Mouse (Mus musculus) ES-E14 (cell line): ENCODE results near the gene C530008M17Rik. TPM values are rescaled to one million over a fixed set of nuclear protein-coding genes. Genes with fewer than 3 reads are reported as not detected.

Experiments used
- DNase-seq: peaks from one replicate; pipeline ENCODE4 v3.0.0-alpha.2; 2013; ENCODE audit warnings: low read depth, low spot score
- H3K27ac ChIP-seq: 2 replicates; pipeline ENCODE4 v1.5.1; 2012; ENCODE audit warnings: low read depth, mild to moderate bottlenecking, low read length, moderate library complexity, mixed read lengths; ENCODE audit not compliant: poor library complexity, insufficient read depth, severe bottlenecking
- H3K36me3 ChIP-seq: 2 replicates; pipeline ENCODE4 v1.6.1; 2012; ENCODE audit warnings: mild to moderate bottlenecking, low read length, moderate library complexity, mixed read lengths; ENCODE audit not compliant: control insufficient read depth, poor library complexity, insufficient read depth, severe bottlenecking
- H3K4me1 ChIP-seq, 2 experiments: fragments of 150-350 bp in 1 of 2; sonication (generic) in 1 of 2; 2 replicates each; pipeline ENCODE4 v1.6.1; 2012; ENCODE audit warnings: low read length in 2 of 2, mild to moderate bottlenecking in 1 of 2, mixed read lengths in 1 of 2; ENCODE audit not compliant: control insufficient read depth in 2 of 2, insufficient read depth in 2 of 2, poor library complexity in 1 of 2
- H3K4me3 ChIP-seq, 2 experiments: fragments of 150-350 bp in 1 of 2; sonication (generic) in 1 of 2; 2 replicates each; pipeline ENCODE4 v1.5.1; 2012; ENCODE audit warnings: low read length in 2 of 2, low read depth in 1 of 2, mild to moderate bottlenecking in 1 of 2, mixed read lengths in 1 of 2; ENCODE audit not compliant: insufficient read depth in 1 of 2, poor library complexity in 1 of 2, severe bottlenecking in 1 of 2
- H3K9ac ChIP-seq: 2 replicates; pipeline ENCODE4 v1.6.1; 2012; ENCODE audit warnings: low read depth, mild to moderate bottlenecking, low read length, mixed read lengths; ENCODE audit not compliant: poor library complexity, insufficient read depth, severe bottlenecking
- H3K9me3 ChIP-seq: fragments of 150-350 bp; sonication (generic); 2 replicates; pipeline ENCODE4 v1.6.1; 2012; ENCODE audit warnings: low read depth, mild to moderate bottlenecking, low read length; ENCODE audit not compliant: control insufficient read depth, insufficient read depth
- CHD2 ChIP-seq: IDR thresholded peaks from 2 replicates; pipeline ENCODE4 v1.6.1; 2014; ENCODE audit warnings: mild to moderate bottlenecking, low read depth, low read length, inconsistent platforms
- HCFC1 ChIP-seq: IDR thresholded peaks from 2 replicates; pipeline ENCODE4 v1.6.1; 2012; ENCODE audit warnings: low read length, inconsistent platforms, borderline replicate concordance; ENCODE audit not compliant: insufficient read depth
- MAFK ChIP-seq: IDR thresholded peaks from 2 replicates; pipeline ENCODE4 v1.6.1; 2014; ENCODE audit warnings: mild to moderate bottlenecking, low read depth, low read length, inconsistent platforms; ENCODE audit not compliant: insufficient read depth
- ZC3H11A ChIP-seq: IDR thresholded peaks from 2 replicates; pipeline ENCODE4 v1.6.1; 2012; ENCODE audit warnings: low read depth, mild to moderate bottlenecking, inconsistent platforms, low read length, borderline replicate concordance
- ZNF384 ChIP-seq: IDR thresholded peaks from 2 replicates; pipeline ENCODE4 v1.6.1; 2012; ENCODE audit warnings: low read depth, low read length, inconsistent platforms
- in situ Hi-C, 2 experiments: fragments of 600-800 bp; cut with MboI; formaldehyde crosslinking; loops; one replicate each; pipeline ENCODE4 v1.15.1; 2025; ENCODE audit warnings: low sequenced_read_pairs in 2 of 2, inconsistent platforms in 1 of 2; ENCODE audit not compliant: unreplicated experiment in 2 of 2
- total RNA-seq: library from RNA; depleted of rRNA; stranded (reverse); fragments of 300-350 nt; gene quantifications from 2 replicates; pipeline ENCODE4 v1.2.3, GENCODE M21; 2012

C530008M17Rik gene
- total RNA-seq, 1 experiment: 1.1 TPM

DNA sequence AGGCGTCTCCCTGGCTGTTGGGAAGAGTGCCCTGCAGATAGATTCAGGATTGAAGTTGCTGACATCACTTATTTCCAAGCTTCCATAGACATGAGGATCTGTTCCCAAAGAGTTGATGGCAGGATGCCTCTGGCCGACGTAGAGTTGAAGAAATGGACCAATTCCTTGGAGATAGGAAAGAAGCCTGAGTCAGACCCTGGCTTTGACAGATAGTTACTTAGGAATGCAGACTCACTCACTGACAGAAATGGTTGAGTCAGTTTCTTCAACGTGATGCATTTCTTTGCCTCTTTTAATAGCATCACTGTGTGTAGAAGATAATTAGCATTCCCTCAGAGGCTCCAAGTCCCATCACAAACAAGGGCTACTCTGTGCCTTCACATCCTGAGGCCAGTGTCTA lies 14.2 kb upstream of the C530008M17Rik start:
- no peaks in the 10 kb centered on the region for H3K9me3 ChIP-seq
- peaks cover 11% of the 10 kb centered on the region; the same call in 1 of the 2 replicates for H3K36me3 ChIP-seq
- H3K4me1 ChIP-seq: no peaks in the 10 kb centered on the region
- H3K27ac ChIP-seq: no peak overlapping the region
- H3K9ac ChIP-seq: no peak overlapping the region
- no peak for TF ChIP-seq MAFK
- TF ChIP-seq HCFC1: no peak
- no peak for TF ChIP-seq ZNF384
- TF ChIP-seq ZC3H11A: no peak
- TF ChIP-seq CHD2: no peak
- DNase-seq: no peak
- H3K4me3 ChIP-seq: no peak overlapping the region
- in situ Hi-C loops: no loop called here

DNA sequence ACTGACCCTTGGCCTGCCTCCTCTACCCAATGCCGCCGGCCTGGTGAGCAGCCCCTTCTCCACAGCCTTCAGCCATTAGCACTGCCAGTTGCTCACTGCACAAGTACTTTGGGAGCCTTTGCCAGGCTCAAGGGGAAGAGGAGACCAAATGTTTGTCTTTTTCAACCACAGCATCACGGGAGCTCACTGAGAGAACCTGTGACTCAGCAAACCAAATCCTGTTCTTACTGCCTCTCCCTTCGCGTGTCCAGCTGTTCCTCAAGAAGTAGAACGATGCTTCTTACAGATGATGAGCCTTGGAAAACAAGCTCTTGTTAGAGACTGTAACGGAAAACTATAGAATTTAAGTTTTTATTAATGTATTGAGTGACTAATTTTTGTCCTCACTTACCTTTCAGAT lies 12.1 kb upstream of the C530008M17Rik start:
- H3K36me3 ChIP-seq: peaks cover 8% of the 10 kb centered on the region; the same call in 1 of the 2 replicates
- no peaks in the 10 kb centered on the region for H3K4me1 ChIP-seq
- H3K9me3 ChIP-seq: no peaks in the 10 kb centered on the region
- in situ Hi-C loops: no loop called here
- no peak for TF ChIP-seq HCFC1
- H3K4me3 ChIP-seq: no peak overlapping the region
- no peak for DNase-seq
- H3K27ac ChIP-seq: no peak overlapping the region
- H3K9ac ChIP-seq: no peak overlapping the region

DNA sequence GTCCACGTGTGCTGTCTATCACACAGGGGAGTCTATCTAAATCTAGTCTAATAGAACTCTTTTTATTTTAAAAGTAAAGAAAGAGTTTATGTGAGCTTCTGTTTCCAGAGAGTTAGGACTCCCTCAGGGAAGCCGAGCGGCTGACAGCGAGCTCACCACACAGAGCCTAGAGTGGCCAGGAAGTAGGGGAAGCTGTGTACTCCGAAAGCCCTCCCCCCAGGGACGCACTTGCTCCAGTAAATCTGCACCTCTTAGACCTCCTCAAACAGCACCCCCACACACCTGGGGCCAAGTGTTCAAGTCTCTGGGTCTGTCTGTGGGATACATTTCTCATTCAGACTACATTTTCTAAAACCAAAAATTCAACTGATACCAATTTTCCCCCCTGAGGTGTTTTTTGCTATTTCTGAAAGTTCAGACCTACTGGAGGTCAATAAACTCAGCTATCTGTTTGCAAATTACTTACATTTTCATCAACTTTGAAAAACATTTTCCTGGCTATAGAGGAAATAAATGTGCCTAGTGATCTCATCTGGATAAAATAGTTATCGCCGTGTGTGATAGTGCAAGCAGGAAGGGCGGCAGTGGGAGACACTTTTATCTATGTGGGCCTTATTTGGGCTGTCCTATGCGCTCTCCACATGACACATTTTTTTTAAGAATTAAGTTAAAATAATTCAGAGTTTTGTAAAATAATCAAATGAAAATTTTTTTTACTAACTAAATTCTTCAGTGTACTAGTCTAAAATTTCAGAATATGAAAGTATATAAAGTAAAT lies 11.0 kb upstream of the C530008M17Rik start:
- no peak overlapping the region for H3K9ac ChIP-seq
- H3K9me3 ChIP-seq: no peaks in the 10 kb centered on the region
- no peak overlapping the region for H3K4me3 ChIP-seq
- no peak for TF ChIP-seq ZC3H11A
- no peak for TF ChIP-seq MAFK
- TF ChIP-seq HCFC1: no peak
- TF ChIP-seq ZNF384: no peak
- TF ChIP-seq CHD2: no peak
- peaks cover 4% of the 10 kb centered on the region; the same call in 1 of the 2 replicates for H3K36me3 ChIP-seq
- H3K4me1 ChIP-seq: no peaks in the 10 kb centered on the region
- no peak for DNase-seq
- no peak overlapping the region for H3K27ac ChIP-seq
- in situ Hi-C loops: no loop called here

DNA sequence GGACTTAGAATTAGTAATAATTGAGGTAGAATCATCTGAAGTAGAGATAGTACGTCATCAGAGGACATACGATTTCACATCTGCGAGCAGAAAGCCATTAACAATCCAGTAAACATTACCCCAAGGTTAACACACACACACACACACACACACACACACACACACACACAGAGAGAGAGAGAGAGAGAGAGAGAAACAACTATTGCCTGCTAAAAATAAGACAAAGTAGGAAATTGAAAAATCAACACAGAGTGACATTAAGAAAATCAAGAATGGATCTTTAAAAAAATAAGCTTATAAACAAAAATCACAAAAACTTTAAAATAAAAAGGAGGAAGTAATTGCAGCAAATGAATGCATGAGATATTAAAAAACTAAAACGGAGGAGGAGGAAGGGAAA lies 6.4 kb upstream of the C530008M17Rik start:
- Histone ChIP-seq H3K9ac (no peak overlapping the region), H3K9me3 (no peaks in the 10 kb centered on the region), H3K4me3 (no peak overlapping the region), H3K27ac (no peak overlapping the region), H3K4me1 (no peaks in the 10 kb centered on the region), H3K36me3 (no peaks in the 10 kb centered on the region)
- no peak for TF ChIP-seq MAFK
- no peak for TF ChIP-seq CHD2
- no peak for TF ChIP-seq ZNF384
- no peak for TF ChIP-seq HCFC1
- no peak for TF ChIP-seq ZC3H11A
- DNase-seq: no peak
- in situ Hi-C loops: no loop called here

DNA sequence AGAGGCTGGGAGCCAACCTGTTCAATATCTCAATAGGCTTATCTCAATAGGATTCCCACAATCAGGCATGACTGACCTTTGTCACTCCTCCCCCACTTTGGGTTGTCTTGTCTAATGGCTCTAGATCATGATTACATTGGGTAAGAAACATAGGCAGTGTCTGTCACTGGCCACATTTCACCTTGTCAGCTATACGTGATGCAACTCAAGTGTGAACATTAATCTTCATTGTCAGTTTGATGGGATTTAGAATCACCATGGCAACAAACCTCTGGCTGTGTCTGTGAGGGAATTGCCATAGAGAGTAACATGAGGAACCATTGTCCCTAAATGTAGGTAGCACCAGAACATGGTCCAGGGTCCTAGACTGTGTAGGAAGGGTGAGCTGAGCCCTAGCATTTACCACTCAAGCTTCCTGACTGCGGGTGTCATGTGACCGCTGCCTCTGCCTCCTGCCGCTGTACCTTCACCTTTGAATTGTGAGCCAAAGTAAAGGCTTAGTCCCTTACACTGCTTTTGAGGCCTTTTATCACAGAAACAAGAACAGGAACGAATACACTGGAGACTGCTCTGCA lies 5.1 kb upstream of the C530008M17Rik start:
- Histone ChIP-seq H3K4me1 (no peaks in the 10 kb centered on the region), H3K9me3 (no peaks in the 10 kb centered on the region), H3K4me3 (no peak overlapping the region), H3K36me3 (no peaks in the 10 kb centered on the region), H3K9ac (no peak overlapping the region), H3K27ac (no peak overlapping the region)
- in situ Hi-C loops: no loop called here
- no peak for TF ChIP-seq MAFK
- TF ChIP-seq ZNF384: no peak
- no peak for TF ChIP-seq ZC3H11A
- no peak for TF ChIP-seq HCFC1
- TF ChIP-seq CHD2: no peak
- DNase-seq: no peak
